8 mouse cellular contexts compared by ENCODE assay signal in genomic region chr7:64048452-64049182, GRCm38 (mm10).
DNase-seq lines count a peak whose midpoint lies in the region; ATAC-seq and TF ChIP-seq lines count a peak whose summit lies in the region.

No protein-coding gene starts in this region.

- H3K4me1 ChIP-seq in erythroblast, embryonic 14.5 days (ENCODE audit: control insufficient read depth), result peaks cover 73% of the 10 kb centered on the region
- H3K4me1 ChIP-seq in heart, embryonic 16.5 days (ENCODE audit: control insufficient read depth, insufficient read depth, low read length), result peaks cover 22% of the 10 kb centered on the region

- peak; percentile 72 for DNase-seq in ES-CJ7 (ENCODE audit: low read depth, low spot score)
- peak; percentile 81 for DNase-seq in adrenal gland, postnatal 10 days
- DNase-seq in left cerebral cortex, adult 2 months (ENCODE audit: extremely low spot score in 1 of 2, low spot score in 2 of 2), result peak in 1 of 2 experiments; percentile 57
- DNase-seq in retina, postnatal 7 days (ENCODE audit: low read depth, low spot score), result peak; percentile 45
- peak; percentile 72 to 78 for DNase-seq in thymus, postnatal 36 days

- H3K36me3 ChIP-seq in erythroblast, embryonic 14.5 days (ENCODE audit: control insufficient read depth), result peaks cover 5% of the 10 kb centered on the region
- H3K36me3 ChIP-seq in heart, embryonic 16.5 days (ENCODE audit: control insufficient read depth, insufficient read depth), result no peaks in the 10 kb centered on the region
- no peaks in the 10 kb centered on the region for H3K36me3 ChIP-seq in macrophage (ENCODE audit: inconsistent target)

- H3K9ac ChIP-seq in heart, embryonic 16.5 days (ENCODE audit: low read length), result peak overlapping the region; percentile 76

- 3% methylated on average over 21 of the region's 21 CpGs for WGBS in heart, embryonic 16.5 days
- 17% methylated on average over 21 of the region's 21 CpGs for WGBS in macrophage (ENCODE audit: missing documents)

- intact Hi-C loops in left cerebral cortex, adult 2 months (cut with DNase I), result loop anchor here (5.0 kb wide), 1 partner anchor 296 kb away; no protein-coding TSS in a partner anchor

- no peak; the same call in 1 of the 2 replicates for TF ChIP-seq CTCF in left cerebral cortex, adult 2 months (IDR thresholded peaks at IDR 0.05)

- no peaks in the 10 kb centered on the region for H3K27me3 ChIP-seq in erythroblast, embryonic 14.5 days (ENCODE audit: control insufficient read depth)
- H3K27me3 ChIP-seq in heart, embryonic 16.5 days (ENCODE audit: control insufficient read depth, insufficient read depth, low read length), result no peaks in the 10 kb centered on the region

- ATAC-seq in heart, embryonic 16.5 days (replicated peaks; ENCODE audit: extremely low read depth, insufficient read depth, low FRiP score), result peak; percentile 83

- H3K4me2 ChIP-seq in heart, embryonic 16.5 days (ENCODE audit: low read depth, low read length), result peak overlapping the region; percentile 75

- H3K79me2 ChIP-seq in macrophage (ENCODE audit: inconsistent target), result no peaks in the 10 kb centered on the region

- H3K9me3 ChIP-seq in erythroblast, embryonic 14.5 days (ENCODE audit: control insufficient read depth, low read length), result no peaks in the 10 kb centered on the region
- no peaks in the 10 kb centered on the region for H3K9me3 ChIP-seq in heart, embryonic 16.5 days (replicated peaks; ENCODE audit: control insufficient read depth, low read length)

- H3K4me3 ChIP-seq in erythroblast, embryonic 14.5 days (replicated peaks), result peak overlapping the region; percentile 65
- peak overlapping the region; percentile 49 for H3K4me3 ChIP-seq in heart, embryonic 16.5 days (ENCODE audit: low read length)
- peak overlapping the region; percentile 26 for H3K4me3 ChIP-seq in left cerebral cortex, adult 2 months
- peak overlapping the region; percentile 10; the same call in 1 of the 2 replicates for H3K4me3 ChIP-seq in macrophage (ENCODE audit: inconsistent target)

- peak overlapping the region; percentile 72 for H3K27ac ChIP-seq in heart, embryonic 16.5 days (ENCODE audit: low read length)
- peak overlapping the region; percentile 76 for H3K27ac ChIP-seq in left cerebral cortex, adult 2 months
- peak overlapping the region; percentile 70 for H3K27ac ChIP-seq in macrophage

Comparison
In these comparisons a context has a peak if more than half of its experiments do, and no peak if none do; other contexts are left out.
1. H3K4me3 ChIP-seq: peak in every context shown above with its lines; median percentile 65 in erythroblast, embryonic 14.5 days; 49 in heart, embryonic 16.5 days; 26 in left cerebral cortex, adult 2 months; 10 in macrophage.